Mouse (Mus musculus) frontal cortex, adult 2 months (tissue): ENCODE data around the gene Spocd1. TPM values are rescaled to one million over a fixed set of nuclear protein-coding genes. Genes with fewer than 3 reads are reported as not detected.
A peak's percentile ranks its signal among the peaks of the same experiment; 100 is the strongest.

ENCODE experiments used
- DNase-seq, 2 experiments: peaks; one replicate each; pipeline ENCODE4 v3.0.0; 2022; ENCODE audit warnings: low spot score in 1 of 2; ENCODE audit errors: extremely low spot score in 1 of 2
- polyA plus RNA-seq: library from polyadenylated mRNA; depleted of rRNA; stranded (reverse); fragments of >200 nt; gene quantifications from 2 replicates; pipeline ENCODE4 v1.2.3, GENCODE M21; 2012

The Spocd1 gene
- polyA plus RNA-seq, 1 experiment = 0.40 TPM

GRCm38 (mm10) chr4:129970168-129970567 lies 41.1 kb downstream of the Spocd1 start:
- no peak for DNase-seq

GRCm38 (mm10) chr4:129970861-129971260 lies 41.8 kb downstream of the Spocd1 start:
- no peak for DNase-seq

- DNase-seq = no peak
Measured at GRCm38 (mm10) chr4:129971989-129972388, 42.9 kb downstream of the Spocd1 start.

GRCm38 (mm10) chr4:129974285-129974684 lies 45.2 kb downstream of the Spocd1 start:
- no peak for DNase-seq

GRCm38 (mm10) chr4:129977256-129977655 lies 48.2 kb downstream of the Spocd1 start:
- DNase-seq = no peak

GRCm38 (mm10) chr4:129978227-129978626 lies 49.2 kb downstream of the Spocd1 start:
- DNase-seq = no peak

GRCm38 (mm10) chr4:129978930-129979329 lies 49.9 kb downstream of the Spocd1 start:
- DNase-seq = peak in 1 of 2 experiments; percentile 57

GRCm38 (mm10) chr4:129981657-129982056 lies 52.6 kb downstream of the Spocd1 start:
- no peak for DNase-seq

- DNase-seq = no peak
Measured at GRCm38 (mm10) chr4:129983046-129983445, 54.0 kb downstream of the Spocd1 start.

- peak; percentile 82 to 91 for DNase-seq
Measured at GRCm38 (mm10) chr4:129983764-129984420, 54.8 kb downstream of the Spocd1 start.

- no peak for DNase-seq
Measured at GRCm38 (mm10) chr4:129984421-129985061, 55.5 kb downstream of the Spocd1 start, which contains the start of gene Adgrb2. TSS of gene Adgrb2 (plus strand) at chr4:129984870.

GRCm38 (mm10) chr4:129985161-129985670 lies 56.2 kb downstream of the Spocd1 start:
- DNase-seq = no peak

GRCm38 (mm10) chr4:129985671-129986441 lies 56.8 kb downstream of the Spocd1 start:
- peak in 1 of 2 experiments; percentile 83 for DNase-seq

- no peak for DNase-seq
Measured at GRCm38 (mm10) chr4:129987825-129988504, 58.9 kb downstream of the Spocd1 start.

- no peak for DNase-seq
Measured at GRCm38 (mm10) chr4:129989925-129990324, 60.9 kb downstream of the Spocd1 start.

GRCm38 (mm10) chr4:129992720-129993119 lies 63.7 kb downstream of the Spocd1 start:
- DNase-seq = no peak

GRCm38 (mm10) chr4:129993213-129993612 lies 64.2 kb downstream of the Spocd1 start:
- DNase-seq = no peak

- DNase-seq = no peak
Measured at GRCm38 (mm10) chr4:129993944-129994695, 65.1 kb downstream of the Spocd1 start.

GRCm38 (mm10) chr4:129994728-129995127 lies 65.7 kb downstream of the Spocd1 start:
- no peak for DNase-seq

- peak in 1 of 2 experiments; percentile 62 for DNase-seq
Measured at GRCm38 (mm10) chr4:129995255-129995654, 66.2 kb downstream of the Spocd1 start.
